Comparison of ENCODE assay signal across 8 mouse cellular contexts in genomic region chr10:25434358-25435044, GRCm38 (mm10).
A peak's percentile ranks its signal among the peaks of the same experiment; 100 is the strongest.
DNase-seq lines count a peak whose midpoint lies in the region; ATAC-seq and TF ChIP-seq lines count a peak whose summit lies in the region.

No protein-coding gene starts in this region.

- H3K27me3 ChIP-seq in intestine, embryonic 15.5 days (replicated peaks) = no peaks in the 10 kb centered on the region
- no peaks in the 10 kb centered on the region for H3K27me3 ChIP-seq in lung, embryonic 15.5 days
- no peaks in the 10 kb centered on the region for H3K27me3 ChIP-seq in cerebellum, adult 2 months (ENCODE audit: control insufficient read depth, insufficient read depth, low read length)

- no peak for TF ChIP-seq POLR2A in cerebellum, adult 2 months (IDR thresholded peaks at IDR 0.05; ENCODE audit: borderline replicate concordance, insufficient read depth, low read length)

- no peak overlapping the region for H3K9ac ChIP-seq in intestine, embryonic 15.5 days
- no peak overlapping the region for H3K9ac ChIP-seq in lung, embryonic 15.5 days

- WGBS in intestine, embryonic 15.5 days = 30% methylated on average over 13 of the region's 13 CpGs
- WGBS in lung, embryonic 15.5 days = 28% methylated on average over 13 of the region's 13 CpGs
- WGBS in cerebellum, adult 2 months = 75% methylated on average over 13 of the region's 13 CpGs

- H3K9me3 ChIP-seq in intestine, embryonic 15.5 days = no peaks in the 10 kb centered on the region
- no peaks in the 10 kb centered on the region for H3K9me3 ChIP-seq in lung, embryonic 15.5 days

- H3K27ac ChIP-seq in brown adipose tissue, adult 24 weeks (replicated peaks; ENCODE audit: low read depth, low read length) = 0 out of 2 replicates have a peak overlapping the region, but pooled peaks have one; percentile 6
- H3K27ac ChIP-seq in intestine, embryonic 15.5 days = peak overlapping the region; percentile 34; the same call in 1 of the 2 replicates
- H3K27ac ChIP-seq in lung, embryonic 15.5 days = peak overlapping the region; percentile 70
- no peak overlapping the region for H3K27ac ChIP-seq in cerebellum, adult 2 months (ENCODE audit: insufficient read depth, low read length)

- peak; percentile 70 for DNase-seq in A20 (ENCODE audit: low read depth, low spot score)
- no peak for DNase-seq in cerebellum, adult 2 months
- no peak for DNase-seq in urinary bladder, postnatal 14 days (ENCODE audit: low spot score)
- DNase-seq in thymus, postnatal 4 days = no peak
- no peak for DNase-seq in right cerebral cortex, adult 2 months (ENCODE audit: low spot score in 2 of 2)

- peaks cover 19% of the 10 kb centered on the region for H3K4me1 ChIP-seq in brown adipose tissue, adult 24 weeks (ENCODE audit: control insufficient read depth, insufficient read depth, insufficient read length, low read length)
- peaks cover 28% of the 10 kb centered on the region for H3K4me1 ChIP-seq in intestine, embryonic 15.5 days (replicated peaks)
- peaks cover 58% of the 10 kb centered on the region for H3K4me1 ChIP-seq in lung, embryonic 15.5 days
- no peaks in the 10 kb centered on the region for H3K4me1 ChIP-seq in cerebellum, adult 2 months (ENCODE audit: control insufficient read depth, insufficient read depth, low read length)

- H3K4me3 ChIP-seq in brown adipose tissue, adult 24 weeks (ENCODE audit: insufficient read depth, low read depth, low read length) = no peak overlapping the region
- no peak overlapping the region for H3K4me3 ChIP-seq in intestine, embryonic 15.5 days (replicated peaks)
- H3K4me3 ChIP-seq in lung, embryonic 15.5 days = no peak overlapping the region
- H3K4me3 ChIP-seq in cerebellum, adult 2 months (replicated peaks; ENCODE audit: insufficient read depth, low read depth, low read length) = no peak overlapping the region

- no peak for TF ChIP-seq CTCF in cerebellum, adult 2 months (IDR thresholded peaks at IDR 0.05; ENCODE audit: borderline replicate concordance, insufficient read depth, low read depth, low read length)

- peak overlapping the region; percentile 34 for H3K4me2 ChIP-seq in intestine, embryonic 15.5 days (replicated peaks)
- H3K4me2 ChIP-seq in lung, embryonic 15.5 days = no peak overlapping the region

- peak; percentile 84 for ATAC-seq in intestine, embryonic 15.5 days
- peak; percentile 24; the same call in 1 of the 2 replicates for ATAC-seq in lung, embryonic 15.5 days (ENCODE audit: borderline replicate concordance, extremely low read depth, low FRiP score, low TSS enrichment)

- H3K36me3 ChIP-seq in intestine, embryonic 15.5 days = no peaks in the 10 kb centered on the region
- H3K36me3 ChIP-seq in lung, embryonic 15.5 days = no peaks in the 10 kb centered on the region
